Mouse (Mus musculus): ENCODE measurements around the gene Snx17. TPM values are rescaled to one million over a fixed set of nuclear protein-coding genes. Genes with fewer than 3 reads are reported as not detected.
"Not testable (repeated sequence)": the region's sequence is repeated elsewhere in the genome, so short reads cannot be mapped to it uniquely, and the experiment has no call there.

Gene Snx17
- polyA plus RNA-seq, 1 experiment from 2014 or later: 138 TPM

- WGBS: 89% methylated on average over 9 of the region's 9 CpGs
- H3K4me1 ChIP-seq (replicated peaks): peaks cover 24% of the 10 kb centered on the region
- H3K36me3 ChIP-seq: peaks cover 85% of the 10 kb centered on the region
- no peak overlapping the region for H3K27ac ChIP-seq
- no peak for DNase-seq (ENCODE audit: low spot score)
- no peaks in the 10 kb centered on the region for H3K27me3 ChIP-seq (ENCODE audit: insufficient read depth, poor library complexity, severe bottlenecking)
- H3K4me3 ChIP-seq: peak overlapping the region; percentile 83
- peaks cover 5% of the 10 kb centered on the region for H3K9me3 ChIP-seq
Observed at GRCm38 (mm10) chr5:31199893-31200292, 6.9 kb downstream of the Snx17 start.

GRCm38 (mm10) chr5:31200327-31200768 is 7.3 kb downstream of the Snx17 start:
- Histone ChIP-seq H3K4me3 (peak overlapping the region; percentile 83), H3K36me3 (peaks cover 85% of the 10 kb centered on the region), H3K27ac (no peak overlapping the region), H3K9me3 (peaks cover 5% of the 10 kb centered on the region), H3K4me1 (replicated peaks) (peaks cover 24% of the 10 kb centered on the region), H3K27me3 (ENCODE audit: insufficient read depth, poor library complexity, severe bottlenecking) (no peaks in the 10 kb centered on the region)
- no peak for DNase-seq (ENCODE audit: low spot score)
- 92% methylated on average over 27 of the region's 27 CpGs for WGBS

- WGBS: 22% methylated on average over 13 of the region's 13 CpGs
- Histone ChIP-seq H3K27ac (peak overlapping the region; percentile 97), H3K4me1 (replicated peaks) (peaks cover 24% of the 10 kb centered on the region), H3K27me3 (ENCODE audit: insufficient read depth, poor library complexity, severe bottlenecking) (no peaks in the 10 kb centered on the region), H3K9me3 (peaks cover 5% of the 10 kb centered on the region), H3K4me3 (peak overlapping the region; percentile 83), H3K36me3 (peaks cover 85% of the 10 kb centered on the region)
- DNase-seq (ENCODE audit: low spot score): no peak
Observed at GRCm38 (mm10) chr5:31201042-31201741, 8.2 kb downstream of the Snx17 start.

- Histone ChIP-seq H3K9me3 (peaks cover 5% of the 10 kb centered on the region), H3K4me3 (peak within 1 kb of the TSS; percentile 83), H3K27ac (peak within 1 kb of the TSS; percentile 97), H3K36me3 (peaks cover 84% of the 10 kb centered on the region), H3K27me3 (ENCODE audit: insufficient read depth, poor library complexity, severe bottlenecking) (no peaks in the 10 kb centered on the region), H3K4me1 (replicated peaks) (peaks cover 24% of the 10 kb centered on the region)
- peak; percentile 97 for DNase-seq (ENCODE audit: low spot score)
- WGBS: under 1% methylated on average over 53 of the region's 53 CpGs
Observed at GRCm38 (mm10) chr5:31201742-31202590, 8.9 kb downstream of the Snx17 start, which contains the start of gene Zfp513. Gene Zfp513 (minus strand): TSS chr5:31202303.

- H3K36me3 ChIP-seq: peaks cover 84% of the 10 kb centered on the region
- H3K27me3 ChIP-seq (ENCODE audit: insufficient read depth, poor library complexity, severe bottlenecking): no peaks in the 10 kb centered on the region
- H3K9me3 ChIP-seq: peaks cover 5% of the 10 kb centered on the region
- H3K27ac ChIP-seq: peak overlapping the region; percentile 97
- WGBS: 88% methylated on average over 7 of the region's 7 CpGs
- H3K4me1 ChIP-seq (replicated peaks): peaks cover 24% of the 10 kb centered on the region
- DNase-seq (ENCODE audit: low spot score): no peak
- H3K4me3 ChIP-seq: peak overlapping the region; percentile 83
Observed at GRCm38 (mm10) chr5:31202933-31203332, 9.9 kb downstream of the Snx17 start.

- H3K27me3 ChIP-seq (ENCODE audit: insufficient read depth, poor library complexity, severe bottlenecking): no peaks in the 10 kb centered on the region
- peaks cover 84% of the 10 kb centered on the region for H3K36me3 ChIP-seq
- DNase-seq (ENCODE audit: low spot score): no peak
- H3K27ac ChIP-seq: no peak overlapping the region
- peaks cover 24% of the 10 kb centered on the region for H3K4me1 ChIP-seq (replicated peaks)
- H3K4me3 ChIP-seq: no peak overlapping the region
- H3K9me3 ChIP-seq: peaks cover 5% of the 10 kb centered on the region
- WGBS: 87% methylated on average over 2 of the region's 2 CpGs
Observed at GRCm38 (mm10) chr5:31203866-31204265, 10.8 kb downstream of the Snx17 start.

- Histone ChIP-seq H3K27me3 (ENCODE audit: insufficient read depth, poor library complexity, severe bottlenecking) (no peaks in the 10 kb centered on the region), H3K4me3 (no peak overlapping the region), H3K27ac (no peak overlapping the region), H3K36me3 (peaks cover 79% of the 10 kb centered on the region), H3K4me1 (replicated peaks) (peaks cover 24% of the 10 kb centered on the region), H3K9me3 (peaks cover 5% of the 10 kb centered on the region)
- 95% methylated on average over 6 of the region's 6 CpGs for WGBS
- no peak for DNase-seq (ENCODE audit: low spot score)
Observed at GRCm38 (mm10) chr5:31204421-31204820, 11.4 kb downstream of the Snx17 start.

GRCm38 (mm10) chr5:31216554-31216953 is 23.5 kb downstream of the Snx17 start:
- H3K36me3 ChIP-seq; H3K27me3 ChIP-seq (ENCODE audit: insufficient read depth, poor library complexity, severe bottlenecking); H3K9me3 ChIP-seq; H3K4me3 ChIP-seq; DNase-seq (ENCODE audit: low spot score); H3K27ac ChIP-seq: not testable (repeated sequence)
- WGBS: 93% methylated on average over 6 of the region's 6 CpGs
- peaks cover 17% of the 10 kb centered on the region for H3K4me1 ChIP-seq (replicated peaks)

GRCm38 (mm10) chr5:31218294-31218693 is 25.3 kb downstream of the Snx17 start:
- no peaks in the 10 kb centered on the region for H3K9me3 ChIP-seq
- H3K27me3 ChIP-seq (ENCODE audit: insufficient read depth, poor library complexity, severe bottlenecking): no peaks in the 10 kb centered on the region
- H3K4me1 ChIP-seq (replicated peaks): peaks cover 18% of the 10 kb centered on the region
- 70% methylated on average over 7 of the region's 7 CpGs for WGBS
- H3K36me3 ChIP-seq: 0 out of 2 replicates have a peak, but pooled peaks cover 10% of the 10 kb centered on the region
- peak overlapping the region; percentile 99 for H3K4me3 ChIP-seq
- no peak for DNase-seq (ENCODE audit: low spot score)
- no peak overlapping the region for H3K27ac ChIP-seq

- no peaks in the 10 kb centered on the region for H3K27me3 ChIP-seq (ENCODE audit: insufficient read depth, poor library complexity, severe bottlenecking)
- H3K27ac ChIP-seq: no peak overlapping the region
- no peaks in the 10 kb centered on the region for H3K9me3 ChIP-seq
- 7% methylated on average over 2 of the region's 2 CpGs for WGBS
- peaks cover 18% of the 10 kb centered on the region for H3K4me1 ChIP-seq (replicated peaks)
- peak overlapping the region; percentile 99 for H3K4me3 ChIP-seq
- DNase-seq (ENCODE audit: low spot score): no peak
- 0 out of 2 replicates have a peak, but pooled peaks cover 10% of the 10 kb centered on the region for H3K36me3 ChIP-seq
Observed at GRCm38 (mm10) chr5:31219070-31219469, 26.0 kb downstream of the Snx17 start.

- 2% methylated on average over 11 of the region's 11 CpGs for WGBS
- Histone ChIP-seq H3K27me3 (ENCODE audit: insufficient read depth, poor library complexity, severe bottlenecking) (no peaks in the 10 kb centered on the region), H3K36me3 (0 out of 2 replicates have a peak, but pooled peaks cover 10% of the 10 kb centered on the region), H3K27ac (peak overlapping the region; percentile 97), H3K4me3 (peak overlapping the region; percentile 99), H3K9me3 (no peaks in the 10 kb centered on the region), H3K4me1 (replicated peaks) (peaks cover 18% of the 10 kb centered on the region)
- no peak for DNase-seq (ENCODE audit: low spot score)
Observed at GRCm38 (mm10) chr5:31219474-31219873, 26.4 kb downstream of the Snx17 start.

- Histone ChIP-seq H3K4me1 (replicated peaks) (peaks cover 18% of the 10 kb centered on the region), H3K9me3 (no peaks in the 10 kb centered on the region), H3K27me3 (ENCODE audit: insufficient read depth, poor library complexity, severe bottlenecking) (no peaks in the 10 kb centered on the region), H3K27ac (peak overlapping the region; percentile 97), H3K4me3 (peak overlapping the region; percentile 99), H3K36me3 (0 out of 2 replicates have a peak, but pooled peaks cover 10% of the 10 kb centered on the region)
- WGBS: under 1% methylated on average over 40 of the region's 40 CpGs
- no peak for DNase-seq (ENCODE audit: low spot score)
Observed at GRCm38 (mm10) chr5:31219911-31220447, 27.0 kb downstream of the Snx17 start.
